Mouse (Mus musculus): ENCODE data around the gene Eps8. TPM values are rescaled to one million over a fixed set of nuclear protein-coding genes. Genes with fewer than 3 reads are reported as not detected.

The Eps8 gene
- polyA plus RNA-seq, 1 experiment from 2014 or later, result 24.5 TPM

GRCm38 (mm10) chr6:137676581-137676980 lies 21.9 kb upstream of the Eps8 start:
- no peaks in the 10 kb centered on the region for H3K27me3 ChIP-seq (ENCODE audit: insufficient read depth, low read length)
- H3K9ac ChIP-seq, result no peak overlapping the region
- H3K36me3 ChIP-seq (ENCODE audit: insufficient read depth), result no peaks in the 10 kb centered on the region
- 73% methylated on average over 12 of the region's 12 CpGs for WGBS
- no peak overlapping the region for H3K4me3 ChIP-seq (ENCODE audit: low read depth, low read length)
- no peaks in the 10 kb centered on the region for H3K9me3 ChIP-seq (ENCODE audit: low read depth, low read length)
- H3K4me2 ChIP-seq, result no peak overlapping the region
- ATAC-seq (ENCODE audit: insufficient read depth), result no peak
- TF ChIP-seq CTCF (IDR thresholded peaks at IDR 0.05; ENCODE audit: low read depth), result no peak
- H3K27ac ChIP-seq (ENCODE audit: low read depth), result no peak overlapping the region
- no peaks in the 10 kb centered on the region for H3K4me1 ChIP-seq (ENCODE audit: insufficient read depth)
- DNase-seq, result no peak

GRCm38 (mm10) chr6:137675556-137675955 lies 20.9 kb upstream of the Eps8 start:
- WGBS, result 49% methylated on average over 5 of the region's 5 CpGs
- no peak overlapping the region for H3K27ac ChIP-seq (ENCODE audit: low read depth)
- H3K36me3 ChIP-seq (ENCODE audit: insufficient read depth), result no peaks in the 10 kb centered on the region
- DNase-seq (no peak), ATAC-seq (ENCODE audit: insufficient read depth) (no peak)
- no peaks in the 10 kb centered on the region for H3K9me3 ChIP-seq (ENCODE audit: low read depth, low read length)
- no peaks in the 10 kb centered on the region for H3K27me3 ChIP-seq (ENCODE audit: insufficient read depth, low read length)
- no peak overlapping the region for H3K4me3 ChIP-seq (ENCODE audit: low read depth, low read length)
- H3K9ac ChIP-seq, result no peak overlapping the region
- H3K4me1 ChIP-seq (ENCODE audit: insufficient read depth), result no peaks in the 10 kb centered on the region
- H3K4me2 ChIP-seq, result no peak overlapping the region
- TF ChIP-seq CTCF (IDR thresholded peaks at IDR 0.05; ENCODE audit: low read depth), result no peak

DNA sequence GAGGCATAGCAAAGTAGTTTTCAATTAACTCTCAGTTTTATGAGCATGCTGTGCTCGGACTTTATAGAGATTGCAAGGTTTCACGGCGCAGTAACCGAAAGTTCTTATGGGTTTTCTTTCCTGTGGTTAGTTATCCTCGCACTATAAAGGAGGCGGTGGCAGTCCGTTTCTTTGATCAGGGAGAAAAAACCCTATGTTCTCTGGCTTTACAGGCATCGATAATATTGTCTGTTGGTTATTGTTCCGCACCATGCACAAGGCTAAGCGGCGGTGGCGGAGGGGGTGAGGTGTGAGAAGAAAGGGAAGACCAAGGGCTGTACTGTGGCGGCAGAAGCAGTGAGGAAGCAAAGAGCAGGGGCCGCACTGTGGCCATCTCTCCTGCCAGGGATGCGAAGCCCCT lies 18.6 kb upstream of the Eps8 start:
- DNase-seq (no peak), ATAC-seq (ENCODE audit: insufficient read depth) (no peak)
- H3K4me1 ChIP-seq (ENCODE audit: insufficient read depth), result no peaks in the 10 kb centered on the region
- no peak overlapping the region for H3K4me2 ChIP-seq
- no peaks in the 10 kb centered on the region for H3K36me3 ChIP-seq (ENCODE audit: insufficient read depth)
- H3K9ac ChIP-seq, result no peak overlapping the region
- no peaks in the 10 kb centered on the region for H3K27me3 ChIP-seq (ENCODE audit: insufficient read depth, low read length)
- WGBS, result 89% methylated on average over 15 of the region's 15 CpGs
- H3K9me3 ChIP-seq (ENCODE audit: low read depth, low read length), result no peaks in the 10 kb centered on the region
- TF ChIP-seq CTCF (IDR thresholded peaks at IDR 0.05; ENCODE audit: low read depth), result no peak
- H3K27ac ChIP-seq (ENCODE audit: low read depth), result no peak overlapping the region
- no peak overlapping the region for H3K4me3 ChIP-seq (ENCODE audit: low read depth, low read length)

DNA sequence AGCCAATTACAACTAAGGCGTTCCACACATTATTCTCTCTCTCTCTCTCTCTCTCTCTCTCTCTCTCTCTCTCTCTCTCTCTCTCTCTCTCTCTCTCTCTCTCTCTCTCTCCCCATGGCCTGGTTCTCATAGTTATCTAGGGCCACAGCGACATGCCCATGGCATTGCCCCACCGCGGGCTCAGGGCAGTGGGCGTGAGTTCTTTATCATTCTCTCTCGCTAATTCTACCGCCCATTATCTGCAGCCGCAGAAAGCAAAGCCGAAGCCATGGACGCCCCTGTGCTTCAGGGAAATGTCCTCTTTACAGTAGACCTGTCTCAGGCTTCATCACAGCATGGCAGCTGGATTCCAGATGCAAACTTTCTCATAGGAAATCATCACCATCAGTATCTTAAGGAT lies 16.9 kb upstream of the Eps8 start:
- no peaks in the 10 kb centered on the region for H3K36me3 ChIP-seq (ENCODE audit: insufficient read depth)
- no peak for TF ChIP-seq CTCF (IDR thresholded peaks at IDR 0.05; ENCODE audit: low read depth)
- no peaks in the 10 kb centered on the region for H3K4me1 ChIP-seq (ENCODE audit: insufficient read depth)
- no peak overlapping the region for H3K9ac ChIP-seq
- H3K4me3 ChIP-seq (ENCODE audit: low read depth, low read length), result no peak overlapping the region
- ATAC-seq (ENCODE audit: insufficient read depth), result no peak
- no peaks in the 10 kb centered on the region for H3K9me3 ChIP-seq (ENCODE audit: low read depth, low read length)
- H3K27me3 ChIP-seq (ENCODE audit: insufficient read depth, low read length), result no peaks in the 10 kb centered on the region
- no peak overlapping the region for H3K27ac ChIP-seq (ENCODE audit: low read depth)
- no peak overlapping the region for H3K4me2 ChIP-seq
- DNase-seq, result no peak
- WGBS, result 78% methylated on average over 10 of the region's 10 CpGs

DNA sequence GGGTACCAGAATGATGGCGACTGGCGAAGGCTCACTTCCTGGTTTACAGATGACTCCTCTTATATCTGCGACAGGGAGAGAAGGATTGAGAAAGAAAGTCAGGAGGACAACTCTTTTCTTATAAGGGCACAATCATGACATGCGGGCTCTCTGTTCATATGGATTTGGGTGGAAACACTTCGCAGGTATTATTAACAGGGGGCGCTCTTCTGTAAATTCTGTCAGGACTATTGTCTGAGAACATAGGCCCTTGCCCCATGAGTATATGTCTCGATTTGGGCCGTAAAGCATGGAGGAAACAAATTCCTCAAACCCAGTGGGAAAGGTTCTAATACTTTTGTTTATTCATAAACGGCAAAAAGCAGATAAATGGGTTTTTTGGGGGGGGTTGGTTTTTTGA lies 16.1 kb upstream of the Eps8 start:
- ATAC-seq (ENCODE audit: insufficient read depth) (no peak), DNase-seq (no peak)
- no peak for TF ChIP-seq CTCF (IDR thresholded peaks at IDR 0.05; ENCODE audit: low read depth)
- H3K36me3 ChIP-seq (ENCODE audit: insufficient read depth), result no peaks in the 10 kb centered on the region
- H3K9ac ChIP-seq, result no peak overlapping the region
- no peak overlapping the region for H3K27ac ChIP-seq (ENCODE audit: low read depth)
- no peaks in the 10 kb centered on the region for H3K9me3 ChIP-seq (ENCODE audit: low read depth, low read length)
- no peaks in the 10 kb centered on the region for H3K27me3 ChIP-seq (ENCODE audit: insufficient read depth, low read length)
- no peaks in the 10 kb centered on the region for H3K4me1 ChIP-seq (ENCODE audit: insufficient read depth)
- H3K4me3 ChIP-seq (ENCODE audit: low read depth, low read length), result no peak overlapping the region
- WGBS, result 86% methylated on average over 9 of the region's 9 CpGs
- no peak overlapping the region for H3K4me2 ChIP-seq

DNA sequence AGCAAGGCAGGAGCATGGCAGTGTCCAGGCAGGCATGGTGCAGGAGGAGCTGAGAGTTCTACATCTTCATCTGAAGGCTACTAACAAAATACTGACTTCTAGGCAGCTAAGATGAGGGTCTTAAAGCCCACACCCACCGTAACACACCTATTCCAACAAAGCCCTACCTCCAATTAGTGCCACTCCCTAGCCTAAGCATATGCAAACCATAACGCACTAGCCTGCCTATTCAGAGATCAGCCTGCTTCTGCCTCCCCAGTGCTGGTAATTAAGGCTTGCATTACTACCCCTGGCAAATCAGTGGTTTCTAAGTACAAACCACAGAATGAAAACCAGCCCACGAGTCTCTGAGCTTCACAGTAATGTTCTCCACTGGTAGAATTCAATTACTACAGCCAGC lies 15.2 kb upstream of the Eps8 start:
- Histone ChIP-seq H3K36me3 (ENCODE audit: insufficient read depth) (no peaks in the 10 kb centered on the region), H3K9me3 (ENCODE audit: low read depth, low read length) (no peaks in the 10 kb centered on the region), H3K27me3 (ENCODE audit: insufficient read depth, low read length) (no peaks in the 10 kb centered on the region), H3K27ac (ENCODE audit: low read depth) (no peak overlapping the region), H3K4me3 (ENCODE audit: low read depth, low read length) (no peak overlapping the region), H3K4me1 (ENCODE audit: insufficient read depth) (no peaks in the 10 kb centered on the region), H3K9ac (no peak overlapping the region), H3K4me2 (no peak overlapping the region)
- ATAC-seq (ENCODE audit: insufficient read depth) (no peak), DNase-seq (no peak)
- WGBS, result 86% methylated on average over 3 of the region's 3 CpGs
- no peak for TF ChIP-seq CTCF (IDR thresholded peaks at IDR 0.05; ENCODE audit: low read depth)

DNA sequence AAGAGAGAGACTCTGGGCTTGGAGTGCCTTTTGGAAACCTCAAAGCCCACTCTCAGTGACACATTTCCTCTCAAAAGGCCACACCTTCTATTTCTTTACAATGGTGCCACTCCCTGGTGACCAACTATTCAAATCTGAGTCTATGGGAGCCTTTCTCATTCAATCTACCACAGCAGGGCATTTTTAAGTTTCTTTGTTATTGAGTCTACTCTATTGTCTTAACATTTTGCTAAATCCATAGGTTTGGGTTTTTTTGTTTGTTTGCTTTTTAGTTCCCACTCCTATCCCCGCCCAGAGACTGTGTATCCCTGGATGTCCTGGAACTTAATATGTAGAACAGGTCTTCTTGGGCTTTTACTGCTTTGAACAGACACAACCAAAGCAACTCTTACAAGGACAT lies 14.8 kb upstream of the Eps8 start:
- H3K4me1 ChIP-seq (ENCODE audit: insufficient read depth), result no peaks in the 10 kb centered on the region
- no peaks in the 10 kb centered on the region for H3K9me3 ChIP-seq (ENCODE audit: low read depth, low read length)
- WGBS, result 86% methylated on average over 1 of the region's 1 CpGs
- DNase-seq (no peak), ATAC-seq (ENCODE audit: insufficient read depth) (no peak)
- no peak overlapping the region for H3K4me2 ChIP-seq
- H3K27me3 ChIP-seq (ENCODE audit: insufficient read depth, low read length), result no peaks in the 10 kb centered on the region
- no peaks in the 10 kb centered on the region for H3K36me3 ChIP-seq (ENCODE audit: insufficient read depth)
- H3K4me3 ChIP-seq (ENCODE audit: low read depth, low read length), result no peak overlapping the region
- no peak overlapping the region for H3K27ac ChIP-seq (ENCODE audit: low read depth)
- no peak for TF ChIP-seq CTCF (IDR thresholded peaks at IDR 0.05; ENCODE audit: low read depth)
- no peak overlapping the region for H3K9ac ChIP-seq

GRCm38 (mm10) chr6:137668331-137668730 lies 13.7 kb upstream of the Eps8 start:
- H3K36me3 ChIP-seq (ENCODE audit: insufficient read depth), result no peaks in the 10 kb centered on the region
- no peak overlapping the region for H3K27ac ChIP-seq (ENCODE audit: low read depth)
- WGBS, result 57% methylated on average over 3 of the region's 3 CpGs
- no peak for TF ChIP-seq CTCF (IDR thresholded peaks at IDR 0.05; ENCODE audit: low read depth)
- no peak overlapping the region for H3K9ac ChIP-seq
- DNase-seq (no peak), ATAC-seq (ENCODE audit: insufficient read depth) (no peak)
- H3K4me3 ChIP-seq (ENCODE audit: low read depth, low read length), result no peak overlapping the region
- no peak overlapping the region for H3K4me2 ChIP-seq
- no peaks in the 10 kb centered on the region for H3K27me3 ChIP-seq (ENCODE audit: insufficient read depth, low read length)
- H3K9me3 ChIP-seq (ENCODE audit: low read depth, low read length), result no peaks in the 10 kb centered on the region
- no peaks in the 10 kb centered on the region for H3K4me1 ChIP-seq (ENCODE audit: insufficient read depth)

All from lung, embryonic 14.5 days (tissue).